Mouse (Mus musculus): ENCODE measurements around the gene Btbd35f7. TPM values are rescaled to one million over a fixed set of nuclear protein-coding genes. Genes with fewer than 3 reads are reported as not detected.
"Not testable (repeated sequence)": the region's sequence is repeated elsewhere in the genome, so short reads cannot be mapped to it uniquely, and the experiment has no call there.

Btbd35f7 gene
- not detected for total RNA-seq (2021)
- long read RNA-seq, experiment 1 = 0 reads
- long read RNA-seq, experiment 2 = 0 reads

DNA sequence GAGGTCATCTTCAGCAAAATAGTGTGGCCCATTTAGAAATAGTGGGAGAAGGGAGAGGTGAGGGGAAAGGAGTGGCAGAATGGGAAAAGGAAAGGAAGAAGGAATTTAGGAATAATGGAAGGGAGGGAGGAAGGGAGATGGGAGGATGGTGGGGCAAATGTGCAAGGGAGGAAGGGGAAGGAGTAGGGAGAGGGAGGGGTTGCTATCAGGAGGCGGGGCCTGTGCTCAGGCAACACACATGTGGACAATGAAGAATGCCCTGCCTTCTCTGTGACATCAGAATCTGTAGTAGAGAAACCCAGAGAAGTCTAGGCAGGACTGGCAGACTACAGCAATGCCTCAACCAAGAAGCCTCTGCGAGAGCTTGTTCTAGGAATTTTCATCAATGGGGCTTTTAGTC is at the start of gene Btbd35f7:
Gene Btbd35f7, plus strand, starts transcription at position 301 of the 400 bp plus-strand sequence.
- DNase-seq (ENCODE audit: low spot score) = not testable (repeated sequence)

Other genes starting within 250 kb of the Btbd35f7 start
- gene Mycs, start 199.8 kb upstream of the Btbd35f7 start, total RNA-seq (2021) = not detected